Mouse (Mus musculus): ENCODE measurements at regions not wholly inside any gene's neighbourhood (a gene's known extent, or its start where the extent isn't known, plus 50 kb on each side); places are given as distances from the start of the nearest gene placed in this dataset.

GRCm38 (mm10) chr2:33989555-33990370 lies 102.0 kb upstream of the Mvb12b start:
- no peak for TF ChIP-seq POLR2A (IDR thresholded peaks at IDR 0.05; ENCODE audit: low read depth, low read length)
- no peak for TF ChIP-seq SIN3A (IDR thresholded peaks at IDR 0.05; ENCODE audit: low read length)
